Mouse (Mus musculus): ENCODE results near the gene Ctf1. TPM values are rescaled to one million over a fixed set of nuclear protein-coding genes. Genes with fewer than 3 reads are reported as not detected.

The Ctf1 gene
- polyA plus RNA-seq, 1 experiment from 2014 or later, result 4.1 TPM

DNA sequence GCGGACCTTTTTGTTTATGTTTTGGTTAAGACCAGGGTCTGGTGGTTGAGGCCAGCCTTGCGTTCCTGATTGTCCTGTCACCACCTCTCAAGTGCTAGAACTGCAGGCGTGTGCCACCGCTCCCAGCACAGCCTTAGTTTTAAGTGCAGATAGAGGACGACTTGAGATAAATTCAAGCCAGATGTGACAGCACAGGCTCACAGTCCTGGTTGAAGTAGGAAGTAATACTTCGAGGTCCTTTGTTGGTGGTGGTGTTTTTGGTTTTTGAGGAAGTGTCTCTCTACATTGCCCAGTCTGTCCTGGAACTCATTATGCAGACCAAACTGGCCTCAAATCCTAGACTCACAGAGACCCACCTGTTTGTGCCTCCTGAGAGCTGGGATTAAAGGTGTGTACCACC, 47.2 kb downstream of the Ctf1 start:
- Histone ChIP-seq H3K9me3 (ENCODE audit: control insufficient read depth) (no peaks in the 10 kb centered on the region), H3K4me1 (replicated peaks; ENCODE audit: control insufficient read depth, insufficient read depth, low read length) (no peaks in the 10 kb centered on the region), H3K36me3 (ENCODE audit: control insufficient read depth, insufficient read depth) (peaks cover 54% of the 10 kb centered on the region), H3K4me2 (replicated peaks; ENCODE audit: low read depth) (no peak overlapping the region), H3K4me3 (ENCODE audit: low read depth, low read length) (no peak overlapping the region), H3K9ac (ENCODE audit: low read depth, low read length) (no peak overlapping the region), H3K27ac (ENCODE audit: low read depth, low read length) (no peak overlapping the region), H3K27me3 (replicated peaks; ENCODE audit: control insufficient read depth, insufficient read depth, low read length) (no peaks in the 10 kb centered on the region)
- TF ChIP-seq CTCF (IDR thresholded peaks at IDR 0.05; ENCODE audit: low read depth), result no peak
- 59% methylated on average over 6 of the region's 6 CpGs for WGBS
- no peak for ATAC-seq

DNA sequence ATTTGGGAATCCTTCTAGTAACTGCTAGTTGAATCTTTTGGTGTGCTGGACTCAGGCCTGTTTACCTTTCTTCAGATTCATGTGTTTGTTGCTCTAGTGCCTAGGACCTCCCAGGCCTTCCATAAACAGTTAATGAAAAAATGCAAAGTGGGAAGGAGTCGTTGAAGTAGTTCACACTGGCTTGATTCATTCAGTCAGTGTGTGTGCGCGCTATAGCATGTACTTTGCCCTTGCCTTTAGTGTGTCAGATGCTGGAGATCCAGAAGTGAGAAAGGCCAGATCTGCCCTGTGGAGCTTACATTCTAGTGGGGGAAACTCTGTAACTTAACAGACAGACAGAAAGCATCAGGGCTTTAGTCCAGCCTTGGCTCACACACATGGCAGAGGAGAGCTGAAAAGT, 47.9 kb downstream of the Ctf1 start:
- WGBS, result 34% methylated on average over 3 of the region's 3 CpGs
- H3K4me3 ChIP-seq (ENCODE audit: low read depth, low read length), result no peak overlapping the region
- TF ChIP-seq CTCF (IDR thresholded peaks at IDR 0.05; ENCODE audit: low read depth), result no peak
- peak overlapping the region; percentile 3; the same call in 1 of the 2 replicates for H3K27ac ChIP-seq (ENCODE audit: low read depth, low read length)
- peak; percentile 22; the same call in 1 of the 2 replicates for ATAC-seq
- no peaks in the 10 kb centered on the region for H3K4me1 ChIP-seq (replicated peaks; ENCODE audit: control insufficient read depth, insufficient read depth, low read length)
- no peak overlapping the region for H3K4me2 ChIP-seq (replicated peaks; ENCODE audit: low read depth)
- H3K27me3 ChIP-seq (replicated peaks; ENCODE audit: control insufficient read depth, insufficient read depth, low read length), result no peaks in the 10 kb centered on the region
- no peaks in the 10 kb centered on the region for H3K9me3 ChIP-seq (ENCODE audit: control insufficient read depth)
- peaks cover 48% of the 10 kb centered on the region for H3K36me3 ChIP-seq (ENCODE audit: control insufficient read depth, insufficient read depth)
- no peak overlapping the region for H3K9ac ChIP-seq (ENCODE audit: low read depth, low read length)

DNA sequence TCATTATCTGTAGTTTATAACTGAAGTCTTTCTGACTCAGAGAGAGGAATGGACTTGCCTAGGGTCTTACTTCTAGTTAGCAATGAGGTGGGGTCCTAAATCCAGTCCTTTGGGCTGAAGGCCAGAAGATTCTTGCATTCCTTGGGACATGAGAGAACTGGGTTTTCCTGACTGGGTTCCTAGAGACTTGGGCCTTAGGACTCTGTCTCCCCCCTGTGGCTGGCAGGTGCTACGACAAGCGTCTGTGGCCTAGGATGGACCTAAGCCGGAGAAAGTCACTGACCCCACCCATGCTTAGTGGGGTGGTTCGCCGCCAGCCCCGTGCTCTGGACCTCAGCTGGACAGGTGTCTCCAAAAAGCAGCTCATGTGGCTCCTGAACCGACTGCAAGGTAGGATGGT, 48.5 kb downstream of the Ctf1 start:
- H3K4me1 ChIP-seq (replicated peaks; ENCODE audit: control insufficient read depth, insufficient read depth, low read length), result no peaks in the 10 kb centered on the region
- H3K27ac ChIP-seq (ENCODE audit: low read depth, low read length), result 0 out of 2 replicates have a peak overlapping the region, but pooled peaks have one; percentile 3
- H3K36me3 ChIP-seq (ENCODE audit: control insufficient read depth, insufficient read depth), result peaks cover 50% of the 10 kb centered on the region
- H3K27me3 ChIP-seq (replicated peaks; ENCODE audit: control insufficient read depth, insufficient read depth, low read length), result no peaks in the 10 kb centered on the region
- H3K9ac ChIP-seq (ENCODE audit: low read depth, low read length), result no peak overlapping the region
- H3K4me3 ChIP-seq (ENCODE audit: low read depth, low read length), result no peak overlapping the region
- 23% methylated on average over 7 of the region's 7 CpGs for WGBS
- H3K4me2 ChIP-seq (replicated peaks; ENCODE audit: low read depth), result no peak overlapping the region
- peak; percentile 98 for TF ChIP-seq CTCF (IDR thresholded peaks at IDR 0.05; ENCODE audit: low read depth)
- peak; percentile 56 for ATAC-seq
- no peaks in the 10 kb centered on the region for H3K9me3 ChIP-seq (ENCODE audit: control insufficient read depth)

DNA sequence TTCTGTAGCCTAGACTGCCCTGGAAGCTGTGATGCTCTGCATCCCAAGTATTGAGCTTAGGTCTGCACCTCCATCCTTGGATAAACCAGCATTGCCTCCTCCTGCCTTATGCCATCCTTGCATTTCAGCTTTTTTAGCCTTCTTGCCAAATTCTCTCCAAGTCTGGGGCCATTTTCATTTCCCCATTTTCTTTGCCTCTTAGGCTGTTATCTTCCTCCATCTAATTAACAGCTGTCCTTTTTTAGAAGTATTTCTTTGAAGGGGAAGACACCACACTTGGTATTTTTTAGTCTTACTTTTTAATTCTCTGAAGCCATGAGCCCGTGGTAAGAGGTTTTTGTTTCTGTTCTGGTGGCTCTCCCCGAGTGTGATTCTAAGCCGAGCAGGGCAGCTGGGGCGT, 51.1 kb downstream of the Ctf1 start:
- H3K4me1 ChIP-seq (replicated peaks; ENCODE audit: control insufficient read depth, insufficient read depth, low read length), result 0 out of 2 replicates have a peak, but pooled peaks cover 3% of the 10 kb centered on the region
- no peaks in the 10 kb centered on the region for H3K27me3 ChIP-seq (replicated peaks; ENCODE audit: control insufficient read depth, insufficient read depth, low read length)
- TF ChIP-seq CTCF (IDR thresholded peaks at IDR 0.05; ENCODE audit: low read depth), result no peak
- WGBS, result 87% methylated on average over 4 of the region's 4 CpGs
- H3K36me3 ChIP-seq (ENCODE audit: control insufficient read depth, insufficient read depth), result peaks cover 50% of the 10 kb centered on the region
- no peak for ATAC-seq
- no peak overlapping the region for H3K4me2 ChIP-seq (replicated peaks; ENCODE audit: low read depth)
- H3K9me3 ChIP-seq (ENCODE audit: control insufficient read depth), result no peaks in the 10 kb centered on the region
- no peak overlapping the region for H3K9ac ChIP-seq (ENCODE audit: low read depth, low read length)
- H3K27ac ChIP-seq (ENCODE audit: low read depth, low read length), result no peak overlapping the region
- no peak overlapping the region for H3K4me3 ChIP-seq (ENCODE audit: low read depth, low read length)

DNA sequence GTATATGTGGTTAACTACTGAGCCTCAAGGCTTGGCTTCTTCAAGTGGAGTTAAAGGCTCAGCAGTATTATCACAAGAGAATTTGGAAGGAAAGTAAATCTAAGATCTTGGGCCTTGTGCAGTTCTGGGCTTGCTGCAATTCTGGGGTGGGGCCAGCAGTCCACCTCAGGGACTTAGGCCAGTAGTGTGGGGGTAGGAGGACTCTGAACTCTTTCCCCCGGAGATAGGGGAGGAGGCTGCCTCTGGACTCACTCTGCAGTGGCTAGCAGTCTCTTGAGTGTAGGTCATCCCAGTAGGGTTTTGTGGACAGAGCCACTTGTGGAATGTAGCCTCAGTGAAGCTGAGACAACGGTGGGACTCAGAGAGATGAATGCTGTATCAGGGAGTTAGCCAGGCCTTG, 53.2 kb downstream of the Ctf1 start:
- Histone ChIP-seq H3K4me2 (replicated peaks; ENCODE audit: low read depth) (no peak overlapping the region), H3K4me3 (ENCODE audit: low read depth, low read length) (no peak overlapping the region), H3K9me3 (ENCODE audit: control insufficient read depth) (no peaks in the 10 kb centered on the region), H3K9ac (ENCODE audit: low read depth, low read length) (no peak overlapping the region), H3K27me3 (replicated peaks; ENCODE audit: control insufficient read depth, insufficient read depth, low read length) (no peaks in the 10 kb centered on the region), H3K4me1 (replicated peaks; ENCODE audit: control insufficient read depth, insufficient read depth, low read length) (peaks cover 3% of the 10 kb centered on the region; the same call in 1 of the 2 replicates), H3K36me3 (ENCODE audit: control insufficient read depth, insufficient read depth) (peaks cover 50% of the 10 kb centered on the region), H3K27ac (ENCODE audit: low read depth, low read length) (no peak overlapping the region)
- TF ChIP-seq CTCF (IDR thresholded peaks at IDR 0.05; ENCODE audit: low read depth), result no peak
- WGBS, result 57% methylated on average over 2 of the region's 2 CpGs
- ATAC-seq, result no peak

DNA sequence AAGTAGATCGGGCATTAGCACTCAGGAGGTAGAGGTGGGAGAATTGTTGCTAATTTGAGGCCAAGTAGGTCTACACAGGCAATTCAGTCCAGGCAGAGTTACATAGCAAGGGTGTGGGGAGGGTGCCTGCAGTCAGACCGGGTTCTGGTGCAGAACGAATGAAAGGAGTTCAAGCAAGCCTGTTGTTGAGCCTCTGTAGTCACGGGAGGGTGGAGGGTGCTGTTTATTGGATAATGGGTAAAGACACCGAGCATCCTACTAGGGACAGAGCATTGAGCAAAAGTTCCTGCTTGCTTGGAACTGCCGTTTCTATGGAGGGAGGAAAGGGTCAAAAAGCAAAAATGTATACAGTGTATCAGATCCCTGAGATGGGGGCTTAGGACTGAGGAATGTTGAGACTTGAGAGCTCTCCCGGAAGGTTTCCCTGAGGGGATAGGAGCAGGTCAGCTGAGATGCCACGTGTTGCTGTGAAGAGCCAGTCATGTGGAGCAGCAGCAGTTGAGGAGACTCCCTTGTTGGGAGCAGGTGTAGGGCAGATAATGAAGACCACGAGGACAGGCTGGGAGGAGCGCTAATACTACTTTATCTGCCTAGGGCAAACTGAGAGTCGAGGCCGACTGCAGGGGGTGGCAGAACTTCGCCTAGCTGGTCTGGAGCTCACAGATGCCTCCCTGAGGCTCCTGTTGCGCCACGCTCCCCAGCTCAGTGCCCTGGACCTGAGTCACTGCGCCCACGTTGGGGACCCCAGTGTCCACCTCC, 54.5 kb downstream of the Ctf1 start:
- H3K4me1 ChIP-seq (replicated peaks; ENCODE audit: control insufficient read depth, insufficient read depth, low read length), result peaks cover 3% of the 10 kb centered on the region; the same call in 1 of the 2 replicates
- no peaks in the 10 kb centered on the region for H3K27me3 ChIP-seq (replicated peaks; ENCODE audit: control insufficient read depth, insufficient read depth, low read length)
- H3K36me3 ChIP-seq (ENCODE audit: control insufficient read depth, insufficient read depth), result peaks cover 43% of the 10 kb centered on the region
- no peaks in the 10 kb centered on the region for H3K9me3 ChIP-seq (ENCODE audit: control insufficient read depth)
- H3K4me2 ChIP-seq (replicated peaks; ENCODE audit: low read depth), result no peak overlapping the region
- no peak for ATAC-seq
- no peak overlapping the region for H3K4me3 ChIP-seq (ENCODE audit: low read depth, low read length)
- no peak overlapping the region for H3K9ac ChIP-seq (ENCODE audit: low read depth, low read length)
- no peak for TF ChIP-seq CTCF (IDR thresholded peaks at IDR 0.05; ENCODE audit: low read depth)
- H3K27ac ChIP-seq (ENCODE audit: low read depth, low read length), result no peak overlapping the region
- WGBS, result 72% methylated on average over 17 of the region's 17 CpGs

MicroRNAs within 50 kb of the gene (microRNA counts, 519-probe panel; counts per million panel counts)
- microRNA mmu-miR-762, result not detected

Small RNA genes lying within 50 kb of the gene (microRNA-seq; reads per million reads assigned to microRNA genes)
- gene Mir762, result not detected

Other genes with a start within 250 kb of the Ctf1 start
- gene Fbrs, start 233.5 kb upstream of the Ctf1 start, polyA plus RNA-seq (2015; fragmentation: Nextera tagmentation; extraction: Ambion mirVana), result 8.1 and 9.4 TPM in 2 replicates
- gene Srcap, start 200.8 kb upstream of the Ctf1 start, polyA plus RNA-seq (2015; fragmentation: Nextera tagmentation; extraction: Ambion mirVana), result 12.3 and 12.5 TPM in 2 replicates
- gene Gm42715, start 193.2 kb upstream of the Ctf1 start, polyA plus RNA-seq (2015; fragmentation: Nextera tagmentation; extraction: Ambion mirVana), result 5.0 and 6.6 TPM in 2 replicates
- gene Tmem265, start 151.3 kb upstream of the Ctf1 start, polyA plus RNA-seq (2015; fragmentation: Nextera tagmentation; extraction: Ambion mirVana), result 1.9 and 3.8 TPM in 2 replicates
- gene Phkg2, start 139.4 kb upstream of the Ctf1 start, polyA plus RNA-seq (2015; fragmentation: Nextera tagmentation; extraction: Ambion mirVana), result 25.1 and 25.7 TPM in 2 replicates
- gene Ccdc189, start 124.1 kb upstream of the Ctf1 start, polyA plus RNA-seq (2015; fragmentation: Nextera tagmentation; extraction: Ambion mirVana), result 3.0 and 3.1 TPM in 2 replicates
- 16.7 and 20.6 TPM in 2 replicates for gene Rnf40, start 124.0 kb upstream of the Ctf1 start, polyA plus RNA-seq (2015; fragmentation: Nextera tagmentation; extraction: Ambion mirVana)
- gene Zfp629, start 96.9 kb upstream of the Ctf1 start, polyA plus RNA-seq (2015; fragmentation: Nextera tagmentation; extraction: Ambion mirVana), result 3.0 and 3.8 TPM in 2 replicates
- gene Bcl7c, start 3.8 kb upstream of the Ctf1 start, polyA plus RNA-seq (2015; fragmentation: Nextera tagmentation; extraction: Ambion mirVana), result 26.6 and 27.7 TPM in 2 replicates
- not detected in 2 replicates for gene Ctf2, start 19.4 kb downstream of the Ctf1 start, polyA plus RNA-seq (2015; fragmentation: Nextera tagmentation; extraction: Ambion mirVana)
- 2.1 and 2.2 TPM in 2 replicates for gene Fbxl19, start 31.8 kb downstream of the Ctf1 start, polyA plus RNA-seq (2015; fragmentation: Nextera tagmentation; extraction: Ambion mirVana)
- 18.7 and 21.8 TPM in 2 replicates for gene Orai3, start 57.1 kb downstream of the Ctf1 start, polyA plus RNA-seq (2015; fragmentation: Nextera tagmentation; extraction: Ambion mirVana)
- 9.7 and 9.9 TPM in 2 replicates for gene Setd1a, start 63.9 kb downstream of the Ctf1 start, polyA plus RNA-seq (2015; fragmentation: Nextera tagmentation; extraction: Ambion mirVana)
- not detected in 2 replicates for gene Gm49388, start 72.9 kb downstream of the Ctf1 start, polyA plus RNA-seq (2015; fragmentation: Nextera tagmentation; extraction: Ambion mirVana)
- gene Hsd3b7, start 87.9 kb downstream of the Ctf1 start, polyA plus RNA-seq (2015; fragmentation: Nextera tagmentation; extraction: Ambion mirVana), result 35.2 and 37.3 TPM in 2 replicates
- gene Stx4a, start 111.6 kb downstream of the Ctf1 start, polyA plus RNA-seq (2015; fragmentation: Nextera tagmentation; extraction: Ambion mirVana), result 38.9 and 46.6 TPM in 2 replicates
- gene Stx1b, start 111.8 kb downstream of the Ctf1 start, polyA plus RNA-seq (2015; fragmentation: Nextera tagmentation; extraction: Ambion mirVana), result 0.74 and 1.1 TPM in 2 replicates
- 4.5 and 5.4 TPM in 2 replicates for gene Zfp646, start 163.5 kb downstream of the Ctf1 start, polyA plus RNA-seq (2015; fragmentation: Nextera tagmentation; extraction: Ambion mirVana)
- 5.4 and 6.1 TPM in 2 replicates for gene Zfp668, start 164.1 kb downstream of the Ctf1 start, polyA plus RNA-seq (2015; fragmentation: Nextera tagmentation; extraction: Ambion mirVana)
- gene Prss53, start 178.2 kb downstream of the Ctf1 start, polyA plus RNA-seq (2015; fragmentation: Nextera tagmentation; extraction: Ambion mirVana), result 2.4 and 2.9 TPM in 2 replicates
- not detected in 2 replicates for gene Gm21974, start 182.7 kb downstream of the Ctf1 start, polyA plus RNA-seq (2015; fragmentation: Nextera tagmentation; extraction: Ambion mirVana)
- gene Vkorc1, start 182.9 kb downstream of the Ctf1 start, polyA plus RNA-seq (2015; fragmentation: Nextera tagmentation; extraction: Ambion mirVana), result 194 and 219 TPM in 2 replicates
- gene Bckdk, start 191.3 kb downstream of the Ctf1 start, polyA plus RNA-seq (2015; fragmentation: Nextera tagmentation; extraction: Ambion mirVana), result 94.0 and 94.2 TPM in 2 replicates
- gene Kat8, start 199.8 kb downstream of the Ctf1 start, polyA plus RNA-seq (2015; fragmentation: Nextera tagmentation; extraction: Ambion mirVana), result 17.4 and 18.0 TPM in 2 replicates
- 63.0 and 64.4 TPM in 2 replicates for gene Prss8, start 217.4 kb downstream of the Ctf1 start, polyA plus RNA-seq (2015; fragmentation: Nextera tagmentation; extraction: Ambion mirVana)
- gene Prss36, start 234.0 kb downstream of the Ctf1 start, polyA plus RNA-seq (2015; fragmentation: Nextera tagmentation; extraction: Ambion mirVana), result 6.3 and 6.6 TPM in 2 replicates

Measured in intestine, postnatal 0 days (tissue).